Mouse (Mus musculus) limb, embryonic 13.5 days (tissue): ENCODE results near the gene Adam30. TPM values are rescaled to one million over a fixed set of nuclear protein-coding genes. Genes with fewer than 3 reads are reported as not detected.
A peak's percentile ranks its signal among the peaks of the same experiment; 100 is the strongest.

Experiments
- ATAC-seq: fragments of 200-750 bp; cut with Nextera tagmentation; 2 replicates; pipeline ENCODE4 v1.8.0; 2017; ENCODE audit warnings: low read depth, moderate number of reproducible peaks, moderate TSS enrichment; ENCODE audit not compliant: low FRiP score
- H3K27ac ChIP-seq: fragments of 300-500 bp; sonication (generic); 2 replicates; pipeline ENCODE4 v1.5.1; 2015; ENCODE audit warnings: inconsistent platforms, mild to moderate bottlenecking, moderate library complexity
- H3K27me3 ChIP-seq: fragments of 300-500 bp; sonication (generic); 2 replicates; pipeline ENCODE4 v1.6.1; 2015; ENCODE audit warnings: mild to moderate bottlenecking, inconsistent platforms
- H3K36me3 ChIP-seq: fragments of 300-500 bp; sonication (generic); 2 replicates; pipeline ENCODE4 v1.6.1; 2015; ENCODE audit warnings: inconsistent platforms, mild to moderate bottlenecking, moderate library complexity
- H3K4me1 ChIP-seq: fragments of 300-500 bp; sonication (generic); 2 replicates; pipeline ENCODE4 v1.6.1; 2015; ENCODE audit warnings: inconsistent platforms
- H3K4me2 ChIP-seq: fragments of 300-500 bp; sonication (generic); replicated peaks from 2 replicates; pipeline ENCODE4 v1.6.1; 2015; ENCODE audit warnings: inconsistent platforms, mild to moderate bottlenecking, moderate library complexity
- H3K4me3 ChIP-seq: fragments of 300-500 bp; sonication (generic); 2 replicates; pipeline ENCODE4 v1.5.1; 2015; ENCODE audit warnings: moderate library complexity, mild to moderate bottlenecking, inconsistent platforms
- H3K9ac ChIP-seq: fragments of 300-500 bp; sonication (generic); 2 replicates; pipeline ENCODE4 v1.6.1; 2015; ENCODE audit warnings: mild to moderate bottlenecking, inconsistent platforms
- H3K9me3 ChIP-seq: fragments of 300-500 bp; sonication (generic); 2 replicates; pipeline ENCODE4 v1.6.1; 2016; ENCODE audit warnings: inconsistent platforms
- WGBS: fragments of 180-500 bp; shearing (Covaris S2); methylation state at CpG from one replicate; pipeline ENCODE4 v1.1.7; 2015; 5-methylcytosine and 5-hydroxymethylcytosine counted together
- polyA plus RNA-seq: library from polyadenylated mRNA; unstranded; fragments of >200 nt; fragmentation: Nextera tagmentation; extraction: Ambion mirVana; gene quantifications from 2 replicates; pipeline ENCODE4 v1.2.1, GENCODE M21; 2015

Adam30 gene
- polyA plus RNA-seq, 1 experiment from 2014 or later = not detected

- Histone ChIP-seq H3K9ac (no peak overlapping the region), H3K36me3 (peaks cover 70% of the 10 kb centered on the region), H3K4me2 (no peak overlapping the region), H3K27ac (no peak overlapping the region), H3K9me3 (no peaks in the 10 kb centered on the region), H3K4me1 (no peaks in the 10 kb centered on the region), H3K4me3 (no peak overlapping the region), H3K27me3 (no peaks in the 10 kb centered on the region)
- no peak for ATAC-seq
- WGBS = 96% methylated on average over 11 of the region's 11 CpGs
These were observed 10.5 kb upstream of the Adam30 start for GRCm38 (mm10) chr3:98149881-98150280.

DNA sequence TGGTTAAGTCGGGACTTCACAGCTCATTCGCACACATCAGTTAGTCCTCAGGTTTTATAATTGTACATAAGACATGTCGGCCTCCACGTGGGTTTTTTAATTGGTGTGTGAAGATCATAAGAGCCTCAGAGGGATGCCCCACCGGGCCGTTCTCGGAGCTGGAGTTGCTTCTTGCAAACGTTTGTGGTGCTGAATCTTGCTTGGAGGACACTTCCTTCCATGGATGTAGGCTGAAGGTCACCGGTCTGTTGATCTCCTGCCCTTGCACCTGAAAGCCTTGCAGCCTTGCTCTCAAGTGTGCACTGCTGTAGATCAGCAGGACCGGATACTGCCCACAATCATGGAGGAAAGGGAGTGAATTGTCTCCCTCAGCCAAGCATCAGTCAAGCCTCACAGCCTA, 9.4 kb upstream of the Adam30 start:
- Histone ChIP-seq H3K27ac (no peak overlapping the region), H3K4me3 (no peak overlapping the region), H3K9me3 (no peaks in the 10 kb centered on the region), H3K9ac (no peak overlapping the region), H3K27me3 (no peaks in the 10 kb centered on the region), H3K4me2 (no peak overlapping the region), H3K36me3 (peaks cover 59% of the 10 kb centered on the region), H3K4me1 (0 out of 2 replicates have a peak, but pooled peaks cover 3% of the 10 kb centered on the region)
- WGBS = 84% methylated on average over 10 of the region's 10 CpGs
- no peak for ATAC-seq

DNA sequence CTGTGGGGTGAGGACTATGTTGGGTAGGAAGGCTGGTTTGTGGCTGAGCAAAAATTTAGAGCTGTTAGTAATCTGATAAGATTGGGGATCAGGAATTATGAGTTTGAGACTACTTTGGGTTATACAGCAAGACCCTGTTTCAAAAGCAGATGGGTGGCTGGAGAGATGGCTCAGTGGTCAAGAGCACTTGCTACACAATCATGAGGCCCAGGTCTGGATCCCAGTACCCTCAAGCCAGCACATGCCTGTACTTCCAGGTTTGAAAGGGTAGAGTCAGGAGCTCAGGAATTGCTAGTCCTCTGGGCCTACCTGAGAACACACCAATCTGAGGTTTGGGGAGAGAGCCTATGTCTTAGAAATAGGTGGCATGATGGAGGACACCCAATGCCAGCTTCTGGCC, 7.0 kb upstream of the Adam30 start:
- no peak overlapping the region for H3K4me3 ChIP-seq
- no peaks in the 10 kb centered on the region for H3K9me3 ChIP-seq
- no peak overlapping the region for H3K9ac ChIP-seq
- no peak overlapping the region for H3K27ac ChIP-seq
- H3K4me2 ChIP-seq = no peak overlapping the region
- ATAC-seq = no peak
- H3K27me3 ChIP-seq = no peaks in the 10 kb centered on the region
- peaks cover 34% of the 10 kb centered on the region for H3K36me3 ChIP-seq
- H3K4me1 ChIP-seq = 0 out of 2 replicates have a peak, but pooled peaks cover 3% of the 10 kb centered on the region

DNA sequence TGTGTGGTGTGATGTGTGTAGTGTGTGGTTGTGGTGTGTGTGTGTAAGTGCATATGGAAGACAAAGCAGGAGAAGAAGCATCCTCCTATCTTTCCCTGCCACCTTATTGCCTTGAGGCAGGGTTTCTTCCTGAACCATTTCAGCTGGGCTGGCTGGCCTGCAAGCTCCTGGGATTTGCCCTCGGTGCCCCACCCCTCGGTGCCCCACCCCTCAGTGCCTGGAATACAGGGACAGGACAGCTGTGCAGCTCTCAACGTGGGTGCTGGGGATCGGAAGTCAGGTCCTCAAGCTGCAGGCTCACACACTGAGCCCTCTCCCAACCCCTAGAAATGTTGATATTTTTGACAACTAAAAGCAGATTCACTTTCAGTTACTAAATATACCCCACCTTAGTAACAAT, 4.3 kb upstream of the Adam30 start:
- H3K9me3 ChIP-seq = no peaks in the 10 kb centered on the region
- no peak overlapping the region for H3K4me2 ChIP-seq
- no peak overlapping the region for H3K27ac ChIP-seq
- 38% methylated on average over 4 of the region's 4 CpGs for WGBS
- H3K4me1 ChIP-seq = 0 out of 2 replicates have a peak, but pooled peaks cover 3% of the 10 kb centered on the region
- no peaks in the 10 kb centered on the region for H3K27me3 ChIP-seq
- peaks cover 10% of the 10 kb centered on the region; the same call in 1 of the 2 replicates for H3K36me3 ChIP-seq
- H3K4me3 ChIP-seq = no peak overlapping the region
- H3K9ac ChIP-seq = no peak overlapping the region
- ATAC-seq = no peak

DNA sequence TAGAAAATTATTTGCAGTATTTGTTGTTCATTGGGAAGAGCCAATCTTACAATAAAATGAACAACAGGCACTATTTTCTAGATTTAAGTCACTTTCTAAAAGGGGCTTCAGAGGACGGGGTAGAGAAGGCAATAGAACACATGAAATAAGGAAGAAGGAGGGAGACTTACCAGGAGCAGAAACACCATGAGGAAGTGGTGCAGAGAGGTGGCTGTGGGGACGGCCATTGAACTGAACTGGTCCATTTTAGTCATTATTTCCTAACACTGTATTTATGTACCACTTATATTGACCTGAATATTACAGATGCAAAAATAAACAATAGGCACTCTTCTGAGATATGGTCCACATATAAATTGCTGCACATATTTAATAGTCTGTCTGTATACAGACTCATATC, 3.4 kb upstream of the Adam30 start:
- no peak overlapping the region for H3K4me2 ChIP-seq
- no peak overlapping the region for H3K4me3 ChIP-seq
- H3K36me3 ChIP-seq = peaks cover under 1% of the 10 kb centered on the region; the same call in 1 of the 2 replicates
- ATAC-seq = no peak
- no peaks in the 10 kb centered on the region for H3K27me3 ChIP-seq
- no peak overlapping the region for H3K9ac ChIP-seq
- 72% methylated on average over 2 of the region's 2 CpGs for WGBS
- H3K9me3 ChIP-seq = no peaks in the 10 kb centered on the region
- H3K27ac ChIP-seq = no peak overlapping the region
- H3K4me1 ChIP-seq = 0 out of 2 replicates have a peak, but pooled peaks cover 3% of the 10 kb centered on the region

DNA sequence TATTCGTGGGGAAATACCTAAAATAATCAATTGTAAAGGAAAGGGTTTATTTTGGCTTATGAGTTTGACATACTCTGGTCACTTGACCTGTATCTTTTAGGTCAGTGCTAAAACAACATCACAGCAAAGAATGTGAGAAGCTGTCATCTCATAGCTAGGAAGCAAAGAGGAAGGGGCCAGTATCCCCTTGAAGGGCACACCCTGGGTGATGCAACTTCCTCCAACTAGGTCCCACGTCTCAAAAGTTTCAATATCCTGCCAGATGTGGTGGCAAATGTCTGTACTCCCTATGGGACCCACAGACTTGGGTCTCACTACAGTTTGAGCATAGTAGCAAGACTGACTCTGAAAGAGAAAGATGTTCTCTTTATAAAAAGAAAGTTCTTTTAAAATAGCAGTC, 2.8 kb upstream of the Adam30 start:
- Histone ChIP-seq H3K27me3 (no peaks in the 10 kb centered on the region), H3K4me1 (0 out of 2 replicates have a peak, but pooled peaks cover 3% of the 10 kb centered on the region), H3K27ac (no peak overlapping the region), H3K4me3 (no peak overlapping the region), H3K4me2 (no peak overlapping the region), H3K36me3 (no peaks in the 10 kb centered on the region), H3K9me3 (no peaks in the 10 kb centered on the region), H3K9ac (no peak overlapping the region)
- 62% methylated on average over 2 of the region's 2 CpGs for WGBS
- no peak for ATAC-seq

- Histone ChIP-seq H3K27ac (no peak overlapping the region), H3K9me3 (no peaks in the 10 kb centered on the region), H3K4me3 (no peak overlapping the region), H3K4me2 (no peak overlapping the region), H3K27me3 (no peaks in the 10 kb centered on the region), H3K4me1 (0 out of 2 replicates have a peak, but pooled peaks cover 3% of the 10 kb centered on the region), H3K36me3 (no peaks in the 10 kb centered on the region), H3K9ac (no peak overlapping the region)
- 77% methylated on average over 4 of the region's 4 CpGs for WGBS
- no peak for ATAC-seq
These were observed 1.8 kb upstream of the Adam30 start for GRCm38 (mm10) chr3:98158646-98159045.

- no peaks in the 10 kb centered on the region for H3K36me3 ChIP-seq
- WGBS = 30% methylated on average over 4 of the region's 4 CpGs
- H3K9ac ChIP-seq = no peak overlapping the region
- no peaks in the 10 kb centered on the region for H3K9me3 ChIP-seq
- H3K4me2 ChIP-seq = no peak overlapping the region
- H3K4me3 ChIP-seq = no peak overlapping the region
- ATAC-seq = no peak
- H3K27ac ChIP-seq = no peak overlapping the region
- H3K27me3 ChIP-seq = no peaks in the 10 kb centered on the region
- 0 out of 2 replicates have a peak, but pooled peaks cover 3% of the 10 kb centered on the region for H3K4me1 ChIP-seq
These were observed 1.1 kb upstream of the Adam30 start for GRCm38 (mm10) chr3:98159289-98159688.

DNA sequence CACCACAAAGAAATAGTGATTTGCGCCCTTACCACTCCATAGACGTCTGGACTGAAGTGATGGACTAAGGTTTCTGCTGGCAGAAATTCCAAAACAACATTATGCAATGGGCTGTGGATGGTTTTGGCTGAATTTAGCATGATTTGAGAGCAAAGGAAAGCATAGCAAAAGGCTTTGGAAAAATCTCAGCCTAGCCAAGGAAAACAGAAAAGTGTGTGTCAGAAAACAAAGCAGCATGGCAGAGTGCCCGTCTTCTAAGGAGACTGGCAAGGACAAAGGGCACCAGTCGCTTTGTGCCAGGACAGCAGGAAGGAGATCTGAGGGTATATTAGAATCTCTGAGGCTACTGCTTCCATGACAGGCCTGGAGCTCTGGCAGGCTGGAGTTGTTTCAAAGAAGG, 17.9 kb downstream of the Adam30 start:
- no peaks in the 10 kb centered on the region for H3K4me1 ChIP-seq
- H3K9ac ChIP-seq = no peak overlapping the region
- no peaks in the 10 kb centered on the region for H3K36me3 ChIP-seq
- peaks cover 8% of the 10 kb centered on the region; the same call in 1 of the 2 replicates for H3K9me3 ChIP-seq
- ATAC-seq = no peak
- peak overlapping the region; percentile 63 for H3K27ac ChIP-seq
- H3K27me3 ChIP-seq = no peaks in the 10 kb centered on the region
- H3K4me2 ChIP-seq = no peak overlapping the region
- 74% methylated on average over 4 of the region's 4 CpGs for WGBS
- H3K4me3 ChIP-seq = no peak overlapping the region

DNA sequence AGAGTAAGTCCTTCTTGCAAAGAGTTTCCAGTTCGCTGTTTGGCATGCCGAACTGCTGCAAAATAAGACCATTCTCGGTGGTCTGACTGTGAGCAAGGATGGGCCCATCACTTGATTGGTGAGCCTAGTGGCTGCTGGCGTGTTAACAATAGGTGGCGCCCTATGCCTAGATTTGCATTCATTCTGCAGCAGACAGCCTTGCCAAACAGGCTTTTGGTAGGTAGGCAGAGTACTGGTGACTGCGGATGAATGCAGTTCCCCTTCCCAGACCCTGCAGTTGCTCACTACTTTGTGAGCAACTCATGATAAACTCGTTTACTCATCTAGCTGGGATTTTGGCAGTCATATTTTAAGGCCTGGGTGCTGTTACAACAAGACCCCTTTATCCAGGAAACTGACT, 20.4 kb downstream of the Adam30 start:
- H3K27ac ChIP-seq = no peak overlapping the region
- H3K9ac ChIP-seq = no peak overlapping the region
- no peak for ATAC-seq
- no peak overlapping the region for H3K4me3 ChIP-seq
- WGBS = 27% methylated on average over 7 of the region's 7 CpGs
- no peak overlapping the region for H3K4me2 ChIP-seq
- H3K27me3 ChIP-seq = no peaks in the 10 kb centered on the region
- no peaks in the 10 kb centered on the region for H3K4me1 ChIP-seq
- H3K9me3 ChIP-seq = peaks cover 8% of the 10 kb centered on the region; the same call in 1 of the 2 replicates
- H3K36me3 ChIP-seq = no peaks in the 10 kb centered on the region

DNA sequence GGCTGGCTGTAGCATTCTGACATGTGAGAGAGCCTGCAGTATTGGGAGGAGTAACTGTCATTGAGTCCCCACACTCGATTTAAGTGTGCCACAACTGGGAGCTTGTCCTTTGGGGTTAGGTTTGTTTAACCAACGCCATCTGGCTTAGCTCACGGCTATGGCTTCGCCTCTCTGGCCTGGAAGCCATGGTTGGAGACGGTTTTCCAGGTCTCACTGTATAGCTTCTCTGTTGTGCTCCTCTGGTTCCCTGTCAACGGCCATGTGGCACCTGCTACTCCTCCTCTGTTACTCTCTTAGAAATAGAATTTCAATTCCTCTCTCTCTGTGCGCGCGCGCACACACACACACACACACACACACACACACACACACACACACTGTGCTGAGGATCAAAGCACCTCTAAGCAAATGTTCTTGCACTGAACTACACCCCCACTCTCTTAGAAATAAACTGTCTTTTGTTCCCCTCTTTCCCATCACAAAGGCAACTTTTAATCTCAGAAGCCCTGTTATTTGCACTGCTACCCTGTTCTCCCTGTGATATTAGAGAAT, 24.8 kb downstream of the Adam30 start:
- Histone ChIP-seq H3K9me3 (no peaks in the 10 kb centered on the region), H3K36me3 (no peaks in the 10 kb centered on the region), H3K4me1 (no peaks in the 10 kb centered on the region), H3K4me2 (no peak overlapping the region), H3K4me3 (no peak overlapping the region), H3K27me3 (no peaks in the 10 kb centered on the region), H3K27ac (no peak overlapping the region), H3K9ac (no peak overlapping the region)
- ATAC-seq = no peak
- 68% methylated on average over 10 of the region's 10 CpGs for WGBS

GRCm38 (mm10) chr3:98187777-98188176, 27.3 kb downstream of the Adam30 start:
- H3K27ac ChIP-seq = no peak overlapping the region
- ATAC-seq = no peak
- WGBS = 81% methylated on average over 3 of the region's 3 CpGs
- no peak overlapping the region for H3K4me3 ChIP-seq
- H3K9me3 ChIP-seq = no peaks in the 10 kb centered on the region
- no peaks in the 10 kb centered on the region for H3K27me3 ChIP-seq
- no peak overlapping the region for H3K9ac ChIP-seq
- H3K4me1 ChIP-seq = no peaks in the 10 kb centered on the region
- no peaks in the 10 kb centered on the region for H3K36me3 ChIP-seq
- H3K4me2 ChIP-seq = no peak overlapping the region
